Mouse (Mus musculus) embryo, embryonic 9.5 days (tissue): ENCODE data around the gene Gm10340.
"Not testable (repeated sequence)": the region's sequence is repeated elsewhere in the genome, so short reads cannot be mapped to it uniquely, and the experiment has no call there.

ENCODE experiments used
- DNase-seq: peaks from one replicate; pipeline ENCODE4 v3.0.0-alpha.2; 2017; ENCODE audit errors: extremely low spot score

Gene Gm10340

GRCm38 (mm10) chr14:3133697-3134096 is at the start of gene Gm10340:
Gene Gm10340, plus strand, starts transcription at chr14:3133997.
- not testable (repeated sequence) for DNase-seq

- not testable (repeated sequence) for DNase-seq
Measured at GRCm38 (mm10) chr14:3116051-3116450, 17.7 kb upstream of the Gm10340 start.

- not testable (repeated sequence) for DNase-seq
Measured at GRCm38 (mm10) chr14:3187955-3188354, 54.2 kb downstream of the Gm10340 start, which contains the start of gene Gm5795. Gene Gm5795, plus strand, starts transcription at chr14:3188255.
